Mouse (Mus musculus) retina, adult 2 months (tissue): ENCODE results near the gene Cops9.

ENCODE experiments used
- DNase-seq: peaks from one replicate; pipeline ENCODE4 v3.0.0-alpha.2; 2012; ENCODE audit warnings: low read depth, low spot score

Gene Cops9

DNA sequence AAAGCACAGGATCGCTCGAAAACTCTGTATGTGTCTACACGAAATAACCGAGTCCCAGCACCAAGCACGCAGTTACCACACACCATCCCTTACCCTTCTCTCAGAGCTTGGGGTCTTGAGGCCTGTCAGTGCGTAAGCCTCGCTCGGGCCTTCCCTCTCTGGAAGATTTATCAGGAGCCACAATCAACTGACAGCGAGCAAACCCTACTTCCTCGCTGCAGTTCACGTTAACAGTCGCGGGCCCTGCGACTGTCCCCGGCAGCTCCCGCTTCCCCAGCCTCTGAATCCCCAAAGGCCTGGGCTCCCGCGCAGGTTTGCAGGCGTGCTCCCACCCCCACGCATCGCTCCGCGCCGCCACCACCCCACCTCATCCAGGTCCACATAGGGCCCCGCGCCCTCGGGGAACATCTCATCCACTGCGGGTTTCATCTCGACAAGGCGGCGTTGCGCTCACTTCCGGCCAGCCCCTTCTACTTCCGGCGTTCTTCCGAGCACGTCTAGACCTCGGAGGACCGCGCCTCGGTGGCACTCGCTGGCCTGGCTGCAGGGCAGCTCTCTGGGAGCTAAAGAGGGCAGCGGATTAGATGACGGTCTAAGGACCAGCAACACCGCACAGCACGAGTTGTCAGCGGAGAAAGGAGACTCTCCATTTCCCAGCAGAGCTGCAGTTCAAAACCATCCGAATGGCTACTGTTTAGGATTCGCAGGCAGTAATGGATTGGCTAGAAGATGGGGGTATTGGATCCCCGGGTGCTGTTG is at the start of gene Cops9:
Gene Cops9, minus strand, starts transcription at position 472 of the 759 bp plus-strand sequence.
- peak; percentile 91 for DNase-seq

- no peak for DNase-seq
Measured at GRCm38 (mm10) chr1:92691166-92691844, 49.5 kb upstream of the Cops9 start.

DNA sequence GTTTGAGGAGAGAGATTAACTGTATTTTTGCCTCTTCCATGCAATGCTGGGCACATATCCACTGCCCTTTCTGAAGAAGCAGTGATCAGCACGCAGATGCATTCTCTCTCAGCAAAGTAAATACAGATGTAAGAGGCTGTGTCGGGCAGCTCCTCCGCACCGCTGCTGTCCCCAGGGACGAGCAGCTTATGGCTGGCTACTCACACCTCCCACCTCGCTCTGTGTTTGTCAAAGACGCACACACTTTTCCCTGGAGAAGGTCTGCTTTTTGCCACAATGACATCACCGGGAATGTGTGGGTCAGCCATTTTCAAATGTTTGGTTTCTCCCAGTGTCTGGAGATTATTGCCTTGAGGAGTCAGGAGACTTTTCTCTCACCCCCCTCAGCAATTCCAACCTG is 45.2 kb upstream of the Cops9 start:
- no peak for DNase-seq

GRCm38 (mm10) chr1:92683151-92683550 is 41.4 kb upstream of the Cops9 start:
- no peak for DNase-seq

DNA sequence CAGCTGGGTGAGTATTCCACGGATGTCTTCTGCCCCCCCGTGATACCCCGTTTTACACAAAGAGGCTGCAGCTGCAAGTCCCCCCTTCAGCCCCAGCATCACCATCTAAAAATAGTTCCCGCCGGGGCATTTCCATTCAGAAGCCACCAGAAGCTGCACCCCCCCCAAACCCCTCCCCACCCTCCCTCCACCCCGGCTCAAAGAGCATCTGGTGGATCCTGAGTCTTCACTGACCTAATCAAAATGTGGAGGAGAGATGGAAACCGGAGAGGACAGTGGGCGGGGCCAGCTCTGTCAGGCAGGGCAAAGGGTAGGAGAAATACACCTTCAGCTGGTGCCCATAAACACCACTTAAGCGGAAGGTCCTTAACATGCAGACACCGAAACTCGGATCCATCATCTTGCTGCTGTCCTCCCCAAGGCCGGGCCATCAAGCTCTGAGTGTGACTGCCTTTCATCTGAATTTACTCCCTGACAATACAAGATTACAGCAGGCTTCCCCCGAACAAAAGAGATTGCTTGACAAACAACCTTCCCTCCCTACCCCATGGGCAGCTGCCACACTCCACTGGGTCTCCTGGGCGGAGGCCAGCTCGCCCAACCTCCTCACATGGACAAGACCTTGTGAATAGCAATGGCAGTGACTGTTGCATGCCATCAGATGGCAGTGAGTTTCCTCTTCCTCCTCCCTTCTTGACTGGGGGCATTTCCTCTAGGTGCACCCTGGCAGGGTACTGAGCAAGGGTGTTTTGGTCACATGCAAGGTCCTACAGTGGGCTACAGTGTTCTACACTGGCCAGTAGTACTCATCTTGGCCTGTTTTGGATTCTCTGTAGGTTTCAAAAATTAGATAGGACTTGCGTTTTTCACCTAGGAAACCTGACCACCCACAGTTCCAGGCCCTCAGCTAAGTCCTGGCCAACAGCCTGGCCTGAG is 39.2 kb upstream of the Cops9 start:
- DNase-seq = no peak

- no peak for DNase-seq
Measured at GRCm38 (mm10) chr1:92678757-92679156, 37.0 kb upstream of the Cops9 start.

DNA sequence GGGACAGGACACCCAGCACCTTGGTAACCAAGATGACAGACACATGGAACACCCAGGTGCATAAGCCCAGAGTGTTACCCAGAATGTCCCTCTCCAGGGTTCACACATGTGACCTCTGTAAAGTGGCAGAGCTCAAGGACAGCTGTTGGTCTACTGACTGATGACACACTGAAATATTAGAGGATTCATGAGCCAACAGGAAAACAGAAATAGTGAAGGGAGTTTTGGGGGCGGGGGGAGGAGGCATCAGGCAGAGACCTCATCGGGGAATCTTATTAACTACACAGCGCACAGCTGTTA is 34.8 kb upstream of the Cops9 start:
- no peak for DNase-seq

- no peak for DNase-seq
Measured at GRCm38 (mm10) chr1:92675932-92676675, 34.3 kb upstream of the Cops9 start.

DNA sequence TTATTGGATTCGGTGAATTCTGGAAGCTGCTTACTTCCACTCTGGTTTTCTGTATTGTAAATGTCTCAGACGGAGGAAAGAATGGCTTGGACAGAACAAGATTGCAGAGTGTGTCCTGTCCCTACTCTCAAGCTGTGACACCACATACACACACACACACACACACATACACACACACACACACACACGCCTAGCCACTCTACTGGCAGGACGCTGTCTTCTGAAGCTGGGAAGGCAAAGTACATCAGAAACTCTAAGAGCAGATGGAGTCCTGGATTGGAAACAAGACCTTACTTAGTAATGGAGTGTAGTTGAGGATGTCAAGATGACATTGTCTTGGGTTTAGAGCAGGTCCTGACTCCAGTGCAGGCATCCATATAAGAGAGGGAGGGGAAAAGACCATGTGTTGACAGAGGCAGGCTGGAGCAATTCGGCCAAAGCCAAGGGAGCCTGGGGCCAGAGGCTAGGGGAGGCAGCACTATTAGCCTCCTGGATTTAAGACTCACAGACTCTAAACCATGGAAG is 31.5 kb upstream of the Cops9 start:
- DNase-seq = no peak

- DNase-seq = no peak
Measured at GRCm38 (mm10) chr1:92671326-92671725, 29.5 kb upstream of the Cops9 start.

GRCm38 (mm10) chr1:92669430-92669829 is 27.6 kb upstream of the Cops9 start:
- no peak for DNase-seq

DNA sequence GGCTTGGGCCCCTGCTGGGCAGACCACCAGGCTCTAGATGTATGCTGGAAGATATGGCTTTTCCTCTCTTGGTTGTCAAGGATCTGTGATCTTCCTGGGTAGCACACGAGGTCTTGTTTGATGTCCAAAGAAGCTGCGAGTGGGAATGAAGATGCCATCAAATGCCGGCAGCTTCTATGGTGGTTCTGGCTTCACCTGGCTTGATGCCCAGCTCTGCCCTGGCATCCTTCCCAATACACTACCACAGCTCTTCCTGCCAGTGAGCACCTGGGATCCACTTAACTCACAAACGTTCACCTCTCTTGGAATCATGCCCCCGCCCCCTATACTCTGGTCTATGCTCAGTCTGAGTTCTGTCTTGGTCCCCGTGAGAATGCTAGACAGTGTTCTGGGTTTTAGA is 25.3 kb upstream of the Cops9 start:
- no peak for DNase-seq

GRCm38 (mm10) chr1:92659392-92659791 is 17.6 kb upstream of the Cops9 start:
- no peak for DNase-seq

DNA sequence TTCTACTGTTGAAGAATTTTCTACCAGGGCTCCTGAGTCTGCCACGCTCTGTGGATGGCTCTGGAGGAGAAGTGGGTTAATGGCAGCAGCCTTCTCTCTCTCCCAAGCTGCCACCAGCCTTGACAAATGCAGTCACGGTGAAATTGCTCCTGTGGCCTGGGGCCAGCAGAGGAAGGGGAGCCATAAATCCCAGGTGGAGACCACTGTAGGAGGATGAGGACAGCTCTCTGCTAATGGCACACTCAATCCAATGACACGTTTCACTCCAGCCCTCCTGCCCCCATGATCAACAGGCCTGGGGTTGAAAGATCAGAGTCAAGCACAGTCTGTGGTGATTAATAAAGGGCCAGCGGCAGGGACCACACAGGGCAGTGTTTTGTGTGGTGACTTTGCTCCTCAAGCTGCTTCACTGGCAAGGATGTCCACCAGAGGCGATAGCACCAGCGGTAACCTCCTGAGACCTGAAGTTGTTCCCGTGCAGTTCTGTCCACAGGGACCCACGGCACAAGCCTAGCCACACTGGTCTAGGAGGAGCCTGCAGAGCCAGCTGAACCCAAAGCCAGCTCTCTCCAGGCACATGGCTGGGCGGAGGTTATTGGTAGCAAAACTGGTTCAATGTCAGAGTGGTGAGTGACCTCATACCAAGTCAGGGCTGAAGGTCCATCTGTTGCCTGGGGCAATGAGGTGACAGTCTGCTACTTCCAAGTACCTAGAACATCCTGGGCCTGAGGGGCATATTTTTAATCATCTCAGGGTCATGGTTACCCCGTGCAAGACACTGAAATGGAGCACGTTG is 15.4 kb upstream of the Cops9 start:
- DNase-seq = no peak

GRCm38 (mm10) chr1:92654676-92655075 is 12.9 kb upstream of the Cops9 start:
- DNase-seq = no peak

DNA sequence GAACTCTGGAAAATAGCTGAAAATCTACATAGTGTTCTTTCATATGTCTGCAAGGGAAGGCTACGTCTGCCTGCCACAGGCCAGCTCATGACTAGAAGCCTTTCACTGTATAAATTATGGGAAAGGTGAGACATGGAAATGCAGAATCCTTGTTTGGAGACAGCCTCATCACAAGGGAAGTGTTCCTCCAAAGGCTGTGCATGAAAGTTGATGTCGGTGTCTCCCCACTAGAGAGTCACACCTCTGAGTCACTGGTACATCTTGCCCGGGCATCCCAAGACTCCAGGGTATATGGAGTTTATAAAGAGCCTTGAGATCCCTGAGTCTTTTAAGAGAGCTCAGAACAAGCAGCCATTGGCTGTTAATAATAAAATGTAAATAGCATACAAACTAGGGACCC is 11.4 kb upstream of the Cops9 start:
- DNase-seq = no peak

DNA sequence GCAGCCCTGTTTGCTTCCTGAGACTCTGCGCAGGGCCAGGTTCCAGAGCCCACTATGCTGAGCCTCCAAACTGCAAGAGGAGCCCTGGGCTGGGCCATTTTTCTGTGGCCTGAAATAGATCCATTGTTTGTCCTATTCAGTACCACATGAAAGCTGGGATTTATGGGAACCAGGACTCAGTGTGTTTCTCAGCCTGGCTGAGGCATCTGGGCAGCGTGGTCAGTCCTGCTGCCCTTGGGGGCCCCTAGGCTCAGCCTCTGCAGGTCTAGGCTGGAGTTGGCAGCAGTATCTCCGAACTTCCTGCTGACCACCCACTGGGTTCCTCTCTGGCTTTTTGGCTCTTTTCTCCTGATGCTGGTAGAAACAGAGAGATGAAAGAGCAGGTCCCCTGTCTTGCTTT is 9.7 kb upstream of the Cops9 start:
- no peak for DNase-seq

DNA sequence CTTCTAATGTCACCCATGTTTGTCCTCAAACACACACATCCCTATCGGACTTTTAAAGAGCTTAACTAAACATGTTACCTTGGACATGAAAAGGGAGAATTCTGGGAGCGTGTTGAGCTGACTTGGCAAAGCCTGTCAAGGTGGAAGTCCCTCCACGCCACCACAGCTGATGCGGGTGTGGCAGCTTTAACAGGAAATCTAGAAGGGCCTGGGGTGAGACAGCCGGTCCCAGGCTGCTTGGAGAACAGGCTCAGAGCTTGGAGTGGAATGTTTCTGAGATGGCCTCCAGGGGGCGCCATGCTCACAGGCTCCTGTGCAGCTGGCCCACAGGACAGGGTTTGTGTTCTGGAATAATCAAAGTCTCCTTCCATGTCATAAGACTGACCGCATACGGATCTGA is 6.9 kb upstream of the Cops9 start, which contains the start of gene Otos:
Gene Otos, minus strand, starts transcription at position 169 of the 400 bp plus-strand sequence.
- DNase-seq = peak; percentile 44

DNA sequence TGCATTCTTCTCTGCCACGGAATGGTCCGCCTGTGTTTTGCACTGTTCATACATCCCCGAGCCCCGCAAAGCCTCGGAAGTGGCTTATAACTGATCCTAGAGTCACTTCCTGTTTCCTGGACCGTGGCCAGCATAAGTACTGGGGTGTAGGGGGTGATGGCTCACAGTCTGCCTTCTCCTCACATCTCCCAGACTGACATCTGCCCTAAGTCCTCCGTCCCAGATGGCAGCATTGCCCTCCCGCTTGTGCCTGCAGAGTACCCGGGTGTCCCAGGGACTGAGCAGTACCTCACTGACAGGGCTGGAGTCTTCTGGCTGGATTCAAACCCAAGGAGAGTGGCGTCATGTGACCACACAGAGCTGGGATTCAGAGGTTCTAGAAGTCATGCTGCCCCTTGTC is 6.4 kb upstream of the Cops9 start:
- DNase-seq = no peak

DNA sequence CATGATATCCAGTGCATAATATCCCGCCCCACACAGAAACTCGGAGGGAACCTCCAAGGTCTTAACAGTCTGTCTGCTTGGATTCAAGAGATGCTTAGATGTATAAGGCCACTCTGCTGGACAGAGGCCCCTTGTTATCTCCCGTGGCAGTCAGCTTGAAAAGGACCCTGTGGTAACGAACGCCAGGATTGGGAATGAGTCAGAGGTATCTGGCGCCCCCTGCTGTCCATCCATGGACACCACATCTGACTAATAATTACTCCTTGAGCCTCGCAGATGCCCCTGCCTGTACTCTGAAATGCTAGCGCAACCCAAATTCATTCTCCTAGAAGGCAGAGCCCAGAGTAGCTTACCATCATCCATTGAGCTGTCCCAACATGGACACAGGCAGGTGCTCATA is 6.0 kb upstream of the Cops9 start:
- peak; percentile 54 for DNase-seq

- DNase-seq = no peak
Measured at GRCm38 (mm10) chr1:92647026-92647425, 5.2 kb upstream of the Cops9 start.
